Mouse (Mus musculus) mesoderm, embryonic 11.5 days (tissue): ENCODE results near the gene Ppp1r18.
A peak's percentile ranks its signal among the peaks of the same experiment; 100 is the strongest.

ENCODE experiments used
- DNase-seq: peaks from one replicate; pipeline ENCODE4 v3.0.0-alpha.2; 2012; ENCODE audit warnings: low read depth, low spot score

Ppp1r18 gene

GRCm38 (mm10) chr17:35869346-35870067 lies 4.1 kb downstream of the Ppp1r18 start:
- DNase-seq: peak; percentile 61

- peak; percentile 26 for DNase-seq
Measured at GRCm38 (mm10) chr17:35870151-35870883, 4.9 kb downstream of the Ppp1r18 start.

- peak; percentile 36 for DNase-seq
Measured at GRCm38 (mm10) chr17:35870884-35871696, 5.7 kb downstream of the Ppp1r18 start.

GRCm38 (mm10) chr17:35873774-35874519 lies 8.6 kb downstream of the Ppp1r18 start:
- DNase-seq: peak; percentile 85

GRCm38 (mm10) chr17:35874721-35875120 lies 9.3 kb downstream of the Ppp1r18 start:
- no peak for DNase-seq

- peak; percentile 96 for DNase-seq
Measured at GRCm38 (mm10) chr17:35879245-35880057, 14.1 kb downstream of the Ppp1r18 start, which contains the start of gene Dhx16. Dhx16 (plus strand) TSS chr17:35879819.

GRCm38 (mm10) chr17:35882924-35883323 lies 17.5 kb downstream of the Ppp1r18 start:
- no peak for DNase-seq

- DNase-seq: no peak
Measured at GRCm38 (mm10) chr17:35883777-35884176, 18.4 kb downstream of the Ppp1r18 start.

GRCm38 (mm10) chr17:35887725-35888124 lies 22.3 kb downstream of the Ppp1r18 start:
- no peak for DNase-seq

- DNase-seq: peak; percentile 95
Measured at GRCm38 (mm10) chr17:35896781-35897643, 31.6 kb downstream of the Ppp1r18 start, which contains the start of gene 2310061I04Rik. 2310061I04Rik (minus strand) TSS chr17:35897431.

- no peak for DNase-seq
Measured at GRCm38 (mm10) chr17:35897644-35898573, 32.5 kb downstream of the Ppp1r18 start.

GRCm38 (mm10) chr17:35900636-35901035 lies 35.2 kb downstream of the Ppp1r18 start:
- no peak for DNase-seq

GRCm38 (mm10) chr17:35903343-35903991 lies 38.1 kb downstream of the Ppp1r18 start:
- no peak for DNase-seq

- no peak for DNase-seq
Measured at GRCm38 (mm10) chr17:35903992-35904355, 38.6 kb downstream of the Ppp1r18 start.

- DNase-seq: no peak
Measured at GRCm38 (mm10) chr17:35905587-35905986, 40.2 kb downstream of the Ppp1r18 start.

- DNase-seq: no peak
Measured at GRCm38 (mm10) chr17:35907609-35908008, 42.2 kb downstream of the Ppp1r18 start.

GRCm38 (mm10) chr17:35909186-35909918 lies 44.0 kb downstream of the Ppp1r18 start:
- no peak for DNase-seq
